Mouse (Mus musculus): Measurements from ENCODE around the gene C1qc. TPM values are rescaled to one million over a fixed set of nuclear protein-coding genes. Genes with fewer than 3 reads are reported as not detected.

The C1qc gene
- polyA plus RNA-seq, 1 experiment from 2014 or later: 47.9 TPM

DNA sequence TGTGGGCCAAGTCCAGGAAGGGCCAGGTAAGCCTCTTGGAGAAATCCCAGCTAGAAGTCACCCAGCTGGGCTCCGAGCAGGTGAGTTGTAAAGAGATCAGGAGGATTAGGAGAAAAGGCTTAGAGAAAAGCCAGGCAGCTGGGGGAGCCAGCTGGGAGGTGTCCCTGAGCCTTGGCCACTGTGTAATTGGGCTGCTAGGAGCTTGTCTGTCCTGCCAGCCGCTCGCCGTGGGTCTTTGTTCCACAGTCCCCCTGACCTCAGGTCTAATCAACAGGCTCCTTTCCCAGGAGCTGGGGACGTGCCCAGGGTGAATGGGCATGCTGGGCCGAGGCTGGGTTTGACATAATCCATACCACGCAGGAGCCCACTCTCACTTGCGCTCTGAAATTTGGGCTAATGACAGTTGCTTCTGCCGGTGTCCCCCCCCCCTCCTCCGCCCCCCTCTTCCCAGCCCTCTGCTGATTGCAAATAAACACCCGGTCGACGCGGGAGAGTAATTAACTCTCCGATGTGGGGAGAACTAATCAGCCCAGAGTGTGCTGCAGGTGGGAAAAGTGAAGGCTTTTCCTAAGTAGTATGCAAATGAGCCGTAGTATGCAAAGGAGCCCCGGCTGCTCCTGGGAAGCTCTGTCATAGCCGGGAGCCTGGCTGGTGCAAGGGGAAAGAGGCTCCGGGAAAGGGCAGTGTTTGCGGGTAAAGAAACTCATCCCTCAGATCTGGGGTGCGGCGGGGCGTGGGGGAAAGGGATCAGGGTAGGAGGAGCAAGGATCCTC is 12.1 kb upstream of the C1qc start:
- no peaks in the 10 kb centered on the region for H3K36me3 ChIP-seq (ENCODE audit: control insufficient read depth, insufficient read depth, low read length)
- WGBS: 2% methylated on average over 18 of the region's 23 CpGs
- no peak overlapping the region for H3K9ac ChIP-seq (ENCODE audit: low read depth, low read length)
- H3K4me3 ChIP-seq (ENCODE audit: low read depth, low read length): no peak overlapping the region
- H3K9me3 ChIP-seq (ENCODE audit: control insufficient read depth, low read length): no peaks in the 10 kb centered on the region
- H3K27me3 ChIP-seq (replicated peaks; ENCODE audit: control insufficient read depth, insufficient read depth, low read length): peaks cover 37% of the 10 kb centered on the region
- ATAC-seq (ENCODE audit: low read depth) (peak; percentile 18; the same call in 1 of the 2 replicates), DNase-seq (ENCODE audit: low spot score) (no peak)
- H3K4me1 ChIP-seq (ENCODE audit: control insufficient read depth, insufficient read depth, low read length): no peaks in the 10 kb centered on the region
- H3K27ac ChIP-seq (replicated peaks; ENCODE audit: low read depth, low read length): no peak overlapping the region
- H3K4me2 ChIP-seq (ENCODE audit: low read depth, low read length): no peak overlapping the region

DNA sequence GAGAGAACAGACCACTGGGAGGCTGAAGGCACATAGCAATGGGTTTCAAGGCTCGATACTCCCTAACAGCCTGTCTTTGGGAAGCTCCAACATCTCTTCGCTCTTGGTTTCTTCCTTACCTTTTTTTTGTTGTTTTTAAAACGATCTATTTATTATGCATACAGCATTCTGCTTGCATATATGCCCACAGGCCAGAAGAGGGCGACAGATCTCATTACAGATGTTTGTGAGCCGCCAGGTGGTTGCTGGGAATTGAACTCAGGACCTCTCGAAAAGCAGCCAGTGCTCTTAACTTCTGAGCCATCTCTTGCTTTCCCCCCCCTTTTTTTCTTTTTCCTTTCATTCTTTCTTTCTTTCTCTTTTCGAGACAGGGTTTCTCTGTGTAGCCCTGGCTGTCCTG is 6.3 kb upstream of the C1qc start:
- peaks cover 33% of the 10 kb centered on the region for H3K27me3 ChIP-seq (replicated peaks; ENCODE audit: control insufficient read depth, insufficient read depth, low read length)
- no peaks in the 10 kb centered on the region for H3K9me3 ChIP-seq (ENCODE audit: control insufficient read depth, low read length)
- DNase-seq (ENCODE audit: low spot score) (no peak), ATAC-seq (ENCODE audit: low read depth) (no peak)
- no peaks in the 10 kb centered on the region for H3K4me1 ChIP-seq (ENCODE audit: control insufficient read depth, insufficient read depth, low read length)
- H3K4me2 ChIP-seq (ENCODE audit: low read depth, low read length): no peak overlapping the region
- no peak overlapping the region for H3K27ac ChIP-seq (replicated peaks; ENCODE audit: low read depth, low read length)
- no peak overlapping the region for H3K4me3 ChIP-seq (ENCODE audit: low read depth, low read length)
- no peaks in the 10 kb centered on the region for H3K36me3 ChIP-seq (ENCODE audit: control insufficient read depth, insufficient read depth, low read length)
- no peak overlapping the region for H3K9ac ChIP-seq (ENCODE audit: low read depth, low read length)
- 65% methylated on average over 7 of the region's 7 CpGs for WGBS

DNA sequence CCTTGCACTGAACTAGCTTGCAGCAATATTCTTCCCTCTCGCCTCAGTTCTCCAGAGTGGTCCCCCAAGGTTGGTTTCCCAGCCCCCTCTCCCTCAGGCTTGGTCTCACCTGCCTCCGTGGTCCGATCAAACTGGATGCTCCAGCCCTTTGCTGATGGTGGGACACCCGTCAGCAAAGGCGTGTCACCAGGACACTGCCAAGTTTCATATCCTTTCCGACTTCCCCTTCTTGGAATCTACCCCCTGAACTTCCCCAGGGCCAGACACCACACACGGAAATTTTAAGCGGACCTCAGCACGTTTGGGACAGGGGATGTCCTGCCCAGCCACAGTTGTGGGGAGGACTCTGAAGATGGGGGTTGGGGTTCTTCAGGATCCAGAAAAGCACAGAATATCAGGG is 5.8 kb upstream of the C1qc start, which contains the start of gene C1qa:
C1qa (minus strand) TSS at position 167 of the 400 bp plus-strand sequence.
- Histone ChIP-seq H3K4me2 (ENCODE audit: low read depth, low read length) (no peak within 1 kb of the TSS), H3K4me3 (ENCODE audit: low read depth, low read length) (no peak within 1 kb of the TSS), H3K27me3 (replicated peaks; ENCODE audit: control insufficient read depth, insufficient read depth, low read length) (peaks cover 31% of the 10 kb centered on the region), H3K36me3 (ENCODE audit: control insufficient read depth, insufficient read depth, low read length) (no peaks in the 10 kb centered on the region), H3K27ac (replicated peaks; ENCODE audit: low read depth, low read length) (no peak within 1 kb of the TSS), H3K9ac (ENCODE audit: low read depth, low read length) (no peak within 1 kb of the TSS), H3K9me3 (ENCODE audit: control insufficient read depth, low read length) (no peaks in the 10 kb centered on the region), H3K4me1 (ENCODE audit: control insufficient read depth, insufficient read depth, low read length) (no peaks in the 10 kb centered on the region)
- ATAC-seq (ENCODE audit: low read depth) (no peak), DNase-seq (ENCODE audit: low spot score) (no peak)
- WGBS: 76% methylated on average over 9 of the region's 9 CpGs

DNA sequence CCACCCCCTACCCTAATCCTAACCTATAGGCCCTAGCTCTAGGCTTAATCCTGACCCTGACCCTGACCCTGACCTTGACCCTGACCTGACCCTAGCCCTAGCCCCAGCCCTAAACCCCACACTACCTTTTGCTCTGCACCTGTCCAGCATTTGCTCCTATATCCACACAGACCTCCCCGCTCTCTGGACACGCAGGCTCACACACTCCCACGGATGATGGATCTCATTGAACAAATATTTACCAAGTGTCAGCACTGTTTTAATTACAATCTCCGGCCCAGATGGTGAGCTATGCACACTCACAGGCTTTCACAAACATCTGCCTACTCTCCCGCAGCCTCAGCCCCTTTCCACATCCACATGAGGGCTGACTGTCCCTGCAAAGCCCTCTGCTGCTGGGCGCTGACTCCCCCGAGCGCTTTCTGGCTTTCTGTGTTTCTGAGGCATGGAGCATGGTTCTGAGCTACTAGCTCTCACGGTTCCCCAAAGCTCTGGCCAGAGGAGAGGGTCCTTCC is 5.3 kb upstream of the C1qc start:
- no peak overlapping the region for H3K4me2 ChIP-seq (ENCODE audit: low read depth, low read length)
- peaks cover 31% of the 10 kb centered on the region for H3K27me3 ChIP-seq (replicated peaks; ENCODE audit: control insufficient read depth, insufficient read depth, low read length)
- H3K9me3 ChIP-seq (ENCODE audit: control insufficient read depth, low read length): no peaks in the 10 kb centered on the region
- no peak for DNase-seq (ENCODE audit: low spot score)
- no peak overlapping the region for H3K27ac ChIP-seq (replicated peaks; ENCODE audit: low read depth, low read length)
- no peak overlapping the region for H3K4me3 ChIP-seq (ENCODE audit: low read depth, low read length)
- 60% methylated on average over 9 of the region's 9 CpGs for whole genome bisulfite sequencing
- no peak overlapping the region for H3K9ac ChIP-seq (ENCODE audit: low read depth, low read length)
- no peak for ATAC-seq (ENCODE audit: low read depth)
- no peaks in the 10 kb centered on the region for H3K4me1 ChIP-seq (ENCODE audit: control insufficient read depth, insufficient read depth, low read length)
- H3K36me3 ChIP-seq (ENCODE audit: control insufficient read depth, insufficient read depth, low read length): no peaks in the 10 kb centered on the region

DNA sequence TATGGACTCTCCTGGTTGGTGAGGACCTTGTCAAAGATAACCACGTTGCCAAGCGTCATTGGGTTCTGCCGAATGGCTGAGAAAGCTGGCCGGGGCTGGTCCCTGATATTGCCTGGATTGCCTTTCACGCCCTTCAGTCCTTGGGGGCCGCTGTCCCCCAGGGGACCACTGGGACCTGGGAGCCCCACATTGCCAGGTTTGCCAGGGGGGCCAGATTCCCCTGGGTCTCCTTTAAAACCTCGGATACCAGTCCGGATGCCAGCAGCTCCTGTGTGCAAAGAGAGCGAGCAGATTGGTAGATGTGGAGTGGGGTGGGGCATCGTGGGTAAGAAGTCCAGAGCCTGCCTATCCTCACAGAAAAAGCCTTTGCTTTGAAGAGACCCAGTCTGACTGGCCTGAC is 3.6 kb upstream of the C1qc start:
- ATAC-seq (ENCODE audit: low read depth) (no peak), DNase-seq (ENCODE audit: low spot score) (no peak)
- Histone ChIP-seq H3K27ac (replicated peaks; ENCODE audit: low read depth, low read length) (no peak overlapping the region), H3K27me3 (replicated peaks; ENCODE audit: control insufficient read depth, insufficient read depth, low read length) (peaks cover 31% of the 10 kb centered on the region), H3K4me1 (ENCODE audit: control insufficient read depth, insufficient read depth, low read length) (no peaks in the 10 kb centered on the region), H3K4me3 (ENCODE audit: low read depth, low read length) (no peak overlapping the region), H3K4me2 (ENCODE audit: low read depth, low read length) (no peak overlapping the region), H3K9me3 (ENCODE audit: control insufficient read depth, low read length) (no peaks in the 10 kb centered on the region), H3K36me3 (ENCODE audit: control insufficient read depth, insufficient read depth, low read length) (no peaks in the 10 kb centered on the region), H3K9ac (ENCODE audit: low read depth, low read length) (no peak overlapping the region)
- 29% methylated on average over 10 of the region's 10 CpGs for WGBS

DNA sequence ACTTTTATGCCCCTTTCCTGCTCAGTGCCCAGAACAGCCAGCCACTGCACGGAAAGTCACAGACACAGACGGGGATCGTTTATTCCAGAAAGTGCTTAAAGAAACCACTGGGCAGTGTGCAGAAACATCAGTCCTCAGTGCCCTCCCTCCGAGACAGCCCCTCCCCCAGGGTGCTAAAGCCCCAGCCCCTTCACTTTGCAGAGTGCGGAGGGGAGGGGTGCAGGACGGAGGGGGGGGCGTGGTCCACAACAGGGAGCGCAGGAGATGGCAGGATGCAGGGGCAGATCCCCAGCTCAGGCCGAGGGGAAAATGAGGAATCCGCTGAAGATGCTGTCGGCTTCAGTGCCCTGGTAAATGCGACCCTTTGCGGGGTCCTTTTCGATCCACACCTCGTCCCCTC is 3.0 kb upstream of the C1qc start:
- ATAC-seq (ENCODE audit: low read depth): no peak
- H3K4me2 ChIP-seq (ENCODE audit: low read depth, low read length): 0 out of 2 replicates have a peak overlapping the region, but pooled peaks have one; percentile 15

DNA sequence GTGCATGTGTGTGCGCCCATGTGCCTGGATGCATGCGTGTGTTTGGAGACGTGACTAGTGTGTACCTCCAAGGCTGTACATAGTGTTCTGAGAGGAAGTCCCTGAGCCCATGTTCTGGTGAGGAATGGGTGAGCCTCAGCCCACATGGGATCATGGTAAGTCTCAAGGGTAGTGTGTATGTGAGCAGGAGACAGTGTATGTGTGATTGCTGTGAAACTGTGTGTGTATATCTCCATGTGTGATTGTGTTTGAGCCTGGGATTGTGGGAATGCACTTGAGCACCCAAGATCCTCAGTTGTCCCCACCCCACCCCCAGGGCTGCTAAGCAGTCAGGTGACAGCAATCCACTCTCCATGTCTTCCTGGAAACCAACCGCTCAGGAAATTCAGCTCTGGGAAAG is 2.0 kb upstream of the C1qc start:
- peaks cover 31% of the 10 kb centered on the region for H3K27me3 ChIP-seq (replicated peaks; ENCODE audit: control insufficient read depth, insufficient read depth, low read length)
- no peak overlapping the region for H3K9ac ChIP-seq (ENCODE audit: low read depth, low read length)
- no peak overlapping the region for H3K4me3 ChIP-seq (ENCODE audit: low read depth, low read length)
- no peaks in the 10 kb centered on the region for H3K36me3 ChIP-seq (ENCODE audit: control insufficient read depth, insufficient read depth, low read length)
- no peak for DNase-seq (ENCODE audit: low spot score)
- no peak overlapping the region for H3K4me2 ChIP-seq (ENCODE audit: low read depth, low read length)
- no peaks in the 10 kb centered on the region for H3K9me3 ChIP-seq (ENCODE audit: control insufficient read depth, low read length)
- H3K27ac ChIP-seq (replicated peaks; ENCODE audit: low read depth, low read length): no peak overlapping the region
- no peak for ATAC-seq (ENCODE audit: low read depth)
- no peaks in the 10 kb centered on the region for H3K4me1 ChIP-seq (ENCODE audit: control insufficient read depth, insufficient read depth, low read length)
- 68% methylated on average over 4 of the region's 4 CpGs for WGBS

More for the DNA sequence above, 3.0 kb upstream of the C1qc start:
- no peak overlapping the region for H3K27ac ChIP-seq (replicated peaks; ENCODE audit: low read depth, low read length)
- DNase-seq (ENCODE audit: low spot score): no peak
- H3K9ac ChIP-seq (ENCODE audit: low read depth, low read length): no peak overlapping the region
- no peak overlapping the region for H3K4me3 ChIP-seq (ENCODE audit: low read depth, low read length)
- H3K36me3 ChIP-seq (ENCODE audit: control insufficient read depth, insufficient read depth, low read length): no peaks in the 10 kb centered on the region
- WGBS: 4% methylated on average over 14 of the region's 15 CpGs
- peaks cover 31% of the 10 kb centered on the region for H3K27me3 ChIP-seq (replicated peaks; ENCODE audit: control insufficient read depth, insufficient read depth, low read length)
- no peaks in the 10 kb centered on the region for H3K9me3 ChIP-seq (ENCODE audit: control insufficient read depth, low read length)
- H3K4me1 ChIP-seq (ENCODE audit: control insufficient read depth, insufficient read depth, low read length): no peaks in the 10 kb centered on the region

DNA sequence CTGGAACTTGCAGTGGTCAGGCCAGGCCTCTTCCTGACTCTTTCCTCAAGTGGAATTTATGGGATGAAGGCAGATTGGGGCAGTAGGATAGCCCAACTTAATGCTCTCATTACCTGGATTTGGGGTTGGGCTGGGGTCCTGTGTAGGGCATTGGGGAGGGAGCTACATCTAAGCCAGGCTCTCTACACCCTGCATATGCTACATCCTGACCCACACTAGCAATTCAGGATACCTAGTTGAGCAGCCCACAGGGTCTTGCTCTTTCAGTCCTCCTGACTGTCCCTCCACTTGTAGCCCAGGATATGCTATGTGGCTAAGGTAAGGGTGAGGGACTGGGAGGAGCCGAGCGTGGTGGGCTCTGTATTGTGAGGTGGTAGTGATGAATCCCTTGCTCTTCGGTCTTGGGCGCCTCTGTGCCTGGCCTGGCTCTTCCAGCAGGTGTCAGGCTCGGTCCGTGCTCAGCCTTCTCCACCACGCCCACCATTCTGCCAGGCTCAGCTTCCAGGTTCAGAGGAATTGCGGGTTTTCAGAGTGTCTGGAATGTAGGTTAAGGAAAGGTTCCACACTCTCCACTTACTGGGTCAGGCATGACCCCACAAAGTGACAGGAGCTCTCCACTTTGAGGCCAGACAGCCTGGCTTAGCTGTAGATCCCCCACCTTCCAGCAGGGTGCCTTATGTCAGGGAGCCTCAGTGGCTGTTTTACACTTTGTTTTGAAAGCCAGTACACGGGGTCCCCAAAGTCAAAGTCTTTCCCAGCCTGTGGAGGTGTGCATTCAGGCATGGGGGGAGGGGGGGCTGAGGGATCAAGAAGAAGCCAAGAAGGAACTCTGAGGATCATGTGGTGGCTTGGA is 1.1 kb upstream of the C1qc start:
- Histone ChIP-seq H3K9me3 (ENCODE audit: control insufficient read depth, low read length) (no peaks in the 10 kb centered on the region), H3K4me2 (ENCODE audit: low read depth, low read length) (no peak overlapping the region), H3K4me1 (ENCODE audit: control insufficient read depth, insufficient read depth, low read length) (no peaks in the 10 kb centered on the region), H3K9ac (ENCODE audit: low read depth, low read length) (no peak overlapping the region), H3K27me3 (replicated peaks; ENCODE audit: control insufficient read depth, insufficient read depth, low read length) (peaks cover 31% of the 10 kb centered on the region), H3K27ac (replicated peaks; ENCODE audit: low read depth, low read length) (no peak overlapping the region), H3K36me3 (ENCODE audit: control insufficient read depth, insufficient read depth, low read length) (no peaks in the 10 kb centered on the region), H3K4me3 (ENCODE audit: low read depth, low read length) (no peak overlapping the region)
- DNase-seq (ENCODE audit: low spot score) (peak; percentile 53), ATAC-seq (ENCODE audit: low read depth) (peak; percentile 81; the same call in 1 of the 2 replicates)
- WGBS: 9% methylated on average over 9 of the region's 9 CpGs
